Mouse (Mus musculus) monocyte, adult 5-6 weeks (primary cell): Measurements from ENCODE around the gene Eif5. TPM values are rescaled to one million over a fixed set of nuclear protein-coding genes. Genes with fewer than 3 reads are reported as not detected.

ENCODE experiments used
- total RNA-seq: library from RNA; stranded (forward); fragments of 200-1000, 200-491, 200-594 nt; gene quantifications from 3 replicates; pipeline ENCODE4 v1.2.3, GENCODE M21; 2017

The Eif5 gene
- total RNA-seq, 1 experiment from 2014 or later = 371 TPM

Other genes with a start within 250 kb of the Eif5 start
- gene Cdc42bpb, start 160.3 kb upstream of the Eif5 start, total RNA-seq = 37.5 to 41.2 TPM (median 40.7 TPM) in 3 replicates
- not detected in 3 replicates for gene Lbhd2, start 131.2 kb upstream of the Eif5 start, total RNA-seq
- gene Exoc3l4, start 121.0 kb upstream of the Eif5 start, total RNA-seq = 1.1 TPM in 1 of 3 replicates, not detected in the others
- 25.9 to 40.4 TPM (median 27.4 TPM) in 3 replicates for gene Tnfaip2, start 95.5 kb upstream of the Eif5 start, total RNA-seq
- gene Gm266, start 52.2 kb upstream of the Eif5 start, total RNA-seq = not detected in 3 replicates
- 92.2 to 123 TPM (median 92.7 TPM) in 3 replicates for gene Mark3, start 36.5 kb downstream of the Eif5 start, total RNA-seq
- gene Ckb, start 134.3 kb downstream of the Eif5 start, total RNA-seq = 21.5 to 39.0 TPM (median 37.5 TPM) in 3 replicates
- 2.2 to 2.7 TPM (median 2.5 TPM) in 3 replicates for gene Trmt61a, start 140.1 kb downstream of the Eif5 start, total RNA-seq
- 37.2 to 42.3 TPM (median 41.6 TPM) in 3 replicates for gene Bag5, start 175.2 kb downstream of the Eif5 start, total RNA-seq
- gene Apopt1, start 175.2 kb downstream of the Eif5 start, total RNA-seq = 27.2 to 45.4 TPM (median 29.7 TPM) in 3 replicates
- gene Klc1, start 220.8 kb downstream of the Eif5 start, total RNA-seq = 142 to 241 TPM (median 173 TPM) in 3 replicates